Mouse (Mus musculus) megakaryocyte, embryonic 14.5 days (primary cell): Measurements from ENCODE around the gene Olfr512. TPM values are rescaled to one million over a fixed set of nuclear protein-coding genes. Genes with fewer than 3 reads are reported as not detected.

Source experiments
- H3K27me3 ChIP-seq: replicated peaks from 2 replicates; pipeline ENCODE3; 2012; ENCODE audit warnings: inconsistent platforms
- H3K36me3 ChIP-seq: replicated peaks from 2 replicates; pipeline ENCODE3; 2012; ENCODE audit warnings: low read length, inconsistent platforms, mixed read lengths
- H3K4me1 ChIP-seq: 2 replicates; pipeline ENCODE4 v1.6.1; 2012; ENCODE audit warnings: inconsistent platforms
- H3K4me3 ChIP-seq: replicated peaks from 2 replicates; pipeline ENCODE3; 2012; ENCODE audit warnings: moderate library complexity, mild to moderate bottlenecking, inconsistent platforms
- H3K9me3 ChIP-seq: 2 replicates; pipeline ENCODE4 v1.6.1; 2012; ENCODE audit warnings: inconsistent platforms
- FLI1 ChIP-seq: IDR thresholded peaks from 2 replicates; pipeline ENCODE4 v1.6.1; 2012; ENCODE audit warnings: low read length, inconsistent platforms, mixed read lengths
- GATA1 ChIP-seq: IDR thresholded peaks from 3 replicates; pipeline ENCODE4 v1.6.1; 2012; ENCODE audit warnings: mixed read lengths, low read length, inconsistent platforms, borderline replicate concordance
- polyA plus RNA-seq: library from polyadenylated mRNA; stranded (reverse); fragments of >175 nt; gene quantifications from 2 replicates; pipeline ENCODE4 v1.2.3, GENCODE M21; 2012; ENCODE audit warnings: low replicate concordance; ENCODE audit not compliant: insufficient read depth

The Olfr512 gene
- 0.15 TPM in 1 of 2 replicates, not detected in the other for polyA plus RNA-seq

GRCm38 (mm10) chr7:108713020-108713419, at the start of gene Olfr512:
TSS of gene Olfr512 (plus strand) at chr7:108713320.
- TF ChIP-seq FLI1 (no peak), GATA1 (no peak)
- Histone ChIP-seq H3K4me1 (no peaks in the 10 kb centered on the region), H3K36me3 (no peaks in the 10 kb centered on the region)

GRCm38 (mm10) chr7:108666118-108666517, 47.0 kb upstream of the Olfr512 start, which contains the start of gene Olfr510:
TSS of gene Olfr510 (plus strand) at chr7:108666418.
- Histone ChIP-seq H3K27me3 (no peaks in the 10 kb centered on the region), H3K4me1 (no peaks in the 10 kb centered on the region), H3K36me3 (no peaks in the 10 kb centered on the region), H3K4me3 (no peak within 1 kb of the TSS), H3K9me3 (no peaks in the 10 kb centered on the region)
- no peak for TF ChIP-seq FLI1
- TF ChIP-seq GATA1, result no peak

More at GRCm38 (mm10) chr7:108713020-108713419, at the start of gene Olfr512:
- H3K4me3 ChIP-seq, result no peak within 1 kb of the TSS
- H3K27me3 ChIP-seq, result no peaks in the 10 kb centered on the region
- peaks cover 9% of the 10 kb centered on the region; the same call in 1 of the 2 replicates for H3K9me3 ChIP-seq

GRCm38 (mm10) chr7:108671058-108671457, 42.1 kb upstream of the Olfr512 start:
- TF ChIP-seq FLI1 (no peak), GATA1 (no peak)
- no peaks in the 10 kb centered on the region for H3K4me1 ChIP-seq

GRCm38 (mm10) chr7:108678886-108679285, 34.2 kb upstream of the Olfr512 start:
- no peak overlapping the region for H3K4me3 ChIP-seq
- H3K4me1 ChIP-seq, result no peaks in the 10 kb centered on the region
- TF ChIP-seq FLI1, result no peak
- TF ChIP-seq GATA1, result no peak
- H3K27me3 ChIP-seq, result no peaks in the 10 kb centered on the region
- no peaks in the 10 kb centered on the region for H3K36me3 ChIP-seq
- H3K9me3 ChIP-seq, result peaks cover 13% of the 10 kb centered on the region

More at GRCm38 (mm10) chr7:108671058-108671457, 42.1 kb upstream of the Olfr512 start:
- no peak overlapping the region for H3K4me3 ChIP-seq
- no peaks in the 10 kb centered on the region for H3K27me3 ChIP-seq
- H3K36me3 ChIP-seq, result no peaks in the 10 kb centered on the region
- H3K9me3 ChIP-seq, result 0 out of 2 replicates have a peak, but pooled peaks cover 4% of the 10 kb centered on the region

GRCm38 (mm10) chr7:108750673-108751072, 37.6 kb downstream of the Olfr512 start, which contains the start of gene Olfr513:
TSS of gene Olfr513 (plus strand) at chr7:108750973.
- Histone ChIP-seq H3K4me3 (no peak within 1 kb of the TSS), H3K9me3 (peaks cover 9% of the 10 kb centered on the region; the same call in 1 of the 2 replicates), H3K4me1 (no peaks in the 10 kb centered on the region), H3K27me3 (no peaks in the 10 kb centered on the region), H3K36me3 (no peaks in the 10 kb centered on the region)
- no peak for TF ChIP-seq GATA1
- TF ChIP-seq FLI1, result no peak

- Histone ChIP-seq H3K4me1 (no peaks in the 10 kb centered on the region), H3K9me3 (no peaks in the 10 kb centered on the region), H3K27me3 (no peaks in the 10 kb centered on the region), H3K4me3 (no peak overlapping the region), H3K36me3 (no peaks in the 10 kb centered on the region)
- TF ChIP-seq FLI1 (no peak), GATA1 (no peak)
Measured at GRCm38 (mm10) chr7:108760411-108760810, 47.3 kb downstream of the Olfr512 start.

Other genes starting within 250 kb of the Olfr512 start
- not detected in 2 replicates for gene Olfr498, start 248.0 kb upstream of the Olfr512 start, polyA plus RNA-seq
- not detected in 2 replicates for gene Olfr502, start 188.3 kb upstream of the Olfr512 start, polyA plus RNA-seq
- gene Olfr503, start 168.8 kb upstream of the Olfr512 start, polyA plus RNA-seq, result not detected in 2 replicates
- gene Olfr504, start 147.5 kb upstream of the Olfr512 start, polyA plus RNA-seq, result not detected in 2 replicates
- not detected in 2 replicates for gene Olfr506, start 102.5 kb upstream of the Olfr512 start, polyA plus RNA-seq
- not detected in 2 replicates for gene Olfr507, start 91.5 kb upstream of the Olfr512 start, polyA plus RNA-seq
- 0.06 TPM in 1 of 2 replicates, not detected in the other for gene Olfr508, start 83.3 kb upstream of the Olfr512 start, polyA plus RNA-seq
- not detected in 2 replicates for gene Olfr509, start 61.4 kb upstream of the Olfr512 start, polyA plus RNA-seq
- not detected in 2 replicates for gene Olfr510, start 46.9 kb upstream of the Olfr512 start, polyA plus RNA-seq
- gene Olfr513, start 37.7 kb downstream of the Olfr512 start, polyA plus RNA-seq, result not detected in 2 replicates
- gene Olfr514, start 112.7 kb downstream of the Olfr512 start, polyA plus RNA-seq, result not detected in 2 replicates
- gene Olfr516, start 137.2 kb downstream of the Olfr512 start, polyA plus RNA-seq, result not detected in 2 replicates
- not detected in 2 replicates for gene Olfr517, start 159.1 kb downstream of the Olfr512 start, polyA plus RNA-seq
- 0.12 TPM in 1 of 2 replicates, not detected in the other for gene Olfr518, start 171.7 kb downstream of the Olfr512 start, polyA plus RNA-seq
- gene Olfr519, start 181.1 kb downstream of the Olfr512 start, polyA plus RNA-seq, result not detected in 2 replicates
- gene Nlrp10, start 216.9 kb downstream of the Olfr512 start, polyA plus RNA-seq, result 0.04 TPM in 1 of 2 replicates, not detected in the other
- 351 and 1,291 TPM in 2 replicates for gene Eif3f, start 221.1 kb downstream of the Olfr512 start, polyA plus RNA-seq
- 0.83 TPM in 1 of 2 replicates, not detected in the other for gene Tub, start 237.0 kb downstream of the Olfr512 start, polyA plus RNA-seq